Mouse (Mus musculus): ENCODE measurements at regions not wholly inside any gene's neighbourhood (a gene's known extent, or its start where the extent isn't known, plus 50 kb on each side); places are given as distances from the start of the nearest gene placed in this dataset.
A peak's percentile ranks its signal among the peaks of the same experiment; 100 is the strongest.

DNA sequence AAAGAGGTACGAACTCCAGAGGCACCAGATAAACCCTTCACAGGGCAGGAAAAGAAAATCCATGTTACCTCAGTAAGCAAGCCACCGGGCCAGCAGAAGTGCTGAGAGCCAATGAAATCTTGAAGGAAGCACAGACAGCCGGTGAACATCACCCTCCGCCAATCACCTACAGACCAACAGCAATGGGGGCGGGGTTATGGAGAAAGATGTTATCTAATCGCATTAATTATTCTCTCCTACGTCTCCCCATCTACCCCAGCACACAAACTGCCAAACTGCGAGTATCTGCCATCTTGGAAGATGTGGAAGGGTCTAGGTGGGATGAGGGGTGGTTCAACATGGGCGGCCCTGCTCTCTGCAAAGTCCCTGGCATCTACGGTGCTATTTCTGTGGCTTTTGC lies 68.6 kb upstream of the Slc44a3 start:
- Histone ChIP-seq H3K36me3 (no peaks in the 10 kb centered on the region), H3K4me3 (no peak overlapping the region), H3K27ac (replicated peaks) (no peak overlapping the region), H3K4me2 (no peak overlapping the region), H3K4me1 (peaks cover 11% of the 10 kb centered on the region), H3K9me3 (no peaks in the 10 kb centered on the region), H3K9ac (no peak overlapping the region), H3K27me3 (replicated peaks) (no peaks in the 10 kb centered on the region; the same call in 1 of the 2 replicates)
- ATAC-seq (ENCODE audit: extremely low read depth, insufficient number of reproducible peaks, low FRiP score, low TSS enrichment), result no peak
- WGBS, result 64% methylated on average over 10 of the region's 10 CpGs

DNA sequence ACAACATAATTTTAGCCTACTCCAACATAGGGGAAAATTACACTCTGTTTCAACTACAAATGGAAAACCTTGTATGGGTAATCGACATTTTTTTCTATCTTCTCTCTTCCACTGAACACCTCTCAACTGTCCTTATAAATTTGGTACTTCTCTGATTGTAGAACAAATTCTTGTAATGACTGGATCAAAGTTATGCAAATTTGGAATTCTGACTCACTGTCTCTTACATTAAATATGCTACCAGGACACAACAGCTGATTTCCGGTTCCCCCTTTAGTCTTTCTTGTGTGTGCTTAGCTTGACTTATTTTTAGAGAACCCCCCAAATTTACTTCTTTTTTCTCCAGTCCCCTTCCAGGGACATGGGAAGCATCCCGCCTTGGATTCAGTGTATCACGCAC lies 68.2 kb upstream of the Slc44a3 start:
- H3K9ac ChIP-seq, result no peak overlapping the region
- H3K4me2 ChIP-seq, result no peak overlapping the region
- H3K27ac ChIP-seq (replicated peaks), result no peak overlapping the region
- no peaks in the 10 kb centered on the region for H3K27me3 ChIP-seq (replicated peaks)
- H3K36me3 ChIP-seq, result no peaks in the 10 kb centered on the region
- ATAC-seq (ENCODE audit: extremely low read depth, insufficient number of reproducible peaks, low FRiP score, low TSS enrichment), result no peak
- peaks cover 11% of the 10 kb centered on the region for H3K4me1 ChIP-seq
- H3K4me3 ChIP-seq, result no peak overlapping the region
- 85% methylated on average over 4 of the region's 4 CpGs for WGBS
- no peaks in the 10 kb centered on the region for H3K9me3 ChIP-seq

DNA sequence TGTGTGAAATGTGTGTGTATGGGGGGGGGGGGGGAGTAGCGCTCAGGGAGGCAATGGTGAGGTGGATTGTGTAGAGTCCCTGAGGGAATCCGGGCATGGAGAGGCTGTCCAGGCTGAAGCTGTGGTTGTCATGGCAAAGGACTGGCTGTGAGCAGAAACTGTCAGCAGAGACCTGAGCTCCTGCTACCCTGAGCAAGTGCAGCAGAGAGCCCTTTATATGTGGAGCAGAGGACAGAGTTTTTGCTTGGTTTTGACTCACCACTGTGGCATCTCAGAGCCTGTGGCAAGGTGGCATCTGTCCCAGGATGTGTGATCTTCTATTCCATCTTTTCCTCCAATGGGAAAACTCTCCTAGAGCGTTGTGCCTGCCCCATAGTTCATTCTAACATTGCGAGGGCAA lies 65.8 kb upstream of the Slc44a3 start:
- Histone ChIP-seq H3K9ac (no peak overlapping the region), H3K4me2 (no peak overlapping the region), H3K9me3 (no peaks in the 10 kb centered on the region), H3K36me3 (no peaks in the 10 kb centered on the region), H3K4me1 (peaks cover 31% of the 10 kb centered on the region), H3K27me3 (replicated peaks) (no peaks in the 10 kb centered on the region), H3K4me3 (no peak overlapping the region), H3K27ac (replicated peaks) (no peak overlapping the region)
- ATAC-seq (ENCODE audit: extremely low read depth, insufficient number of reproducible peaks, low FRiP score, low TSS enrichment), result no peak
- WGBS, result 77% methylated on average over 4 of the region's 4 CpGs

DNA sequence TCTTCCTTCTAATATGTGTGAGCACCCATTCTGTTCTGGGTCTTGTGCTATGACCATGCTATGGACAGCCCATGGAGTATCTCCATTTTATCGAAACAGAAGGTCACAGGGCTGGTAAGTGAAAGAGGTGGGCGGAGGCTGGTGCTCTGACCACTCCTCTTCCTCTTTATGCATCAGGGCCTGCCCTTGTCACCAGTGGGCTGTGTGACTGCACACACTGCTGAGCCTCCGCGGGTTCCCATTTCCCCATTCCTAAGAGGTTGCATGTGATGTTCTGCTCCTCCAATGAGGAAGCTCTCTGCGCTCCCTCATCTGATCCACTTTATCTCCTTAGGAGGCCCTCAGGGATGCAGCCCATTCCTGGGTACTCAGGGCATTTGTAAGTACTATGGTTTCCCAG lies 65.0 kb upstream of the Slc44a3 start:
- no peak overlapping the region for H3K4me2 ChIP-seq
- no peak overlapping the region for H3K27ac ChIP-seq (replicated peaks)
- no peak overlapping the region for H3K4me3 ChIP-seq
- ATAC-seq (ENCODE audit: extremely low read depth, insufficient number of reproducible peaks, low FRiP score, low TSS enrichment), result no peak
- no peaks in the 10 kb centered on the region for H3K27me3 ChIP-seq (replicated peaks)
- H3K9me3 ChIP-seq, result no peaks in the 10 kb centered on the region
- no peaks in the 10 kb centered on the region for H3K36me3 ChIP-seq
- peaks cover 25% of the 10 kb centered on the region for H3K4me1 ChIP-seq
- WGBS, result 73% methylated on average over 5 of the region's 5 CpGs
- H3K9ac ChIP-seq, result no peak overlapping the region

- ATAC-seq (ENCODE audit: extremely low read depth, insufficient number of reproducible peaks, low FRiP score, low TSS enrichment), result no peak
- Histone ChIP-seq H3K4me3 (no peak overlapping the region), H3K9me3 (peaks cover 10% of the 10 kb centered on the region; the same call in 1 of the 2 replicates), H3K27ac (replicated peaks) (no peak overlapping the region), H3K36me3 (no peaks in the 10 kb centered on the region), H3K9ac (no peak overlapping the region), H3K4me1 (peaks cover 21% of the 10 kb centered on the region), H3K27me3 (replicated peaks) (no peaks in the 10 kb centered on the region), H3K4me2 (no peak overlapping the region)
- 37% methylated on average over 4 of the region's 4 CpGs for WGBS
These were observed 62.4 kb upstream of the Slc44a3 start for GRCm38 (mm10) chr3:121594580-121594979.

- H3K4me2 ChIP-seq, result no peak overlapping the region
- peaks cover 10% of the 10 kb centered on the region; the same call in 1 of the 2 replicates for H3K9me3 ChIP-seq
- ATAC-seq (ENCODE audit: extremely low read depth, insufficient number of reproducible peaks, low FRiP score, low TSS enrichment), result no peak
- H3K9ac ChIP-seq, result no peak overlapping the region
- H3K4me1 ChIP-seq, result peaks cover 30% of the 10 kb centered on the region
- H3K27ac ChIP-seq (replicated peaks), result no peak overlapping the region
- no peaks in the 10 kb centered on the region for H3K27me3 ChIP-seq (replicated peaks)
- H3K4me3 ChIP-seq, result no peak overlapping the region
- H3K36me3 ChIP-seq, result no peaks in the 10 kb centered on the region
- WGBS, result 38% methylated on average over 8 of the region's 8 CpGs
These were observed 61.5 kb upstream of the Slc44a3 start for GRCm38 (mm10) chr3:121593598-121594117.

GRCm38 (mm10) chr3:121593143-121593542 lies 60.9 kb upstream of the Slc44a3 start:
- H3K27ac ChIP-seq (replicated peaks), result no peak overlapping the region
- H3K27me3 ChIP-seq (replicated peaks), result no peaks in the 10 kb centered on the region
- no peaks in the 10 kb centered on the region for H3K36me3 ChIP-seq
- H3K4me1 ChIP-seq, result peaks cover 30% of the 10 kb centered on the region
- no peak overlapping the region for H3K9ac ChIP-seq
- WGBS, result 51% methylated on average over 4 of the region's 4 CpGs
- no peak overlapping the region for H3K4me2 ChIP-seq
- no peak for ATAC-seq (ENCODE audit: extremely low read depth, insufficient number of reproducible peaks, low FRiP score, low TSS enrichment)
- no peak overlapping the region for H3K4me3 ChIP-seq
- H3K9me3 ChIP-seq, result peaks cover 10% of the 10 kb centered on the region; the same call in 1 of the 2 replicates

GRCm38 (mm10) chr3:121589494-121589885 lies 57.3 kb upstream of the Slc44a3 start:
- H3K4me1 ChIP-seq, result peaks cover 28% of the 10 kb centered on the region
- no peak overlapping the region for H3K9ac ChIP-seq
- H3K36me3 ChIP-seq, result no peaks in the 10 kb centered on the region
- 81% methylated on average over 9 of the region's 9 CpGs for WGBS
- H3K4me2 ChIP-seq, result no peak overlapping the region
- no peak overlapping the region for H3K4me3 ChIP-seq
- peaks cover 10% of the 10 kb centered on the region; the same call in 1 of the 2 replicates for H3K9me3 ChIP-seq
- ATAC-seq (ENCODE audit: extremely low read depth, insufficient number of reproducible peaks, low FRiP score, low TSS enrichment), result no peak
- no peaks in the 10 kb centered on the region for H3K27me3 ChIP-seq (replicated peaks)
- peak overlapping the region; percentile 42; the same call in 1 of the 2 replicates for H3K27ac ChIP-seq (replicated peaks)

- Histone ChIP-seq H3K27ac (replicated peaks) (peak overlapping the region; percentile 42; the same call in 1 of the 2 replicates), H3K4me1 (peaks cover 28% of the 10 kb centered on the region), H3K4me3 (no peak overlapping the region), H3K9me3 (peaks cover 10% of the 10 kb centered on the region; the same call in 1 of the 2 replicates), H3K36me3 (no peaks in the 10 kb centered on the region), H3K9ac (no peak overlapping the region), H3K4me2 (peak overlapping the region; percentile 13; the same call in 1 of the 2 replicates), H3K27me3 (replicated peaks) (no peaks in the 10 kb centered on the region)
- peak; percentile 72; the same call in 1 of the 2 replicates for ATAC-seq (ENCODE audit: extremely low read depth, insufficient number of reproducible peaks, low FRiP score, low TSS enrichment)
- 34% methylated on average over 14 of the region's 14 CpGs for WGBS
These were observed 56.7 kb upstream of the Slc44a3 start for GRCm38 (mm10) chr3:121588737-121589493.

GRCm38 (mm10) chr3:121585306-121585705 lies 53.1 kb upstream of the Slc44a3 start:
- no peaks in the 10 kb centered on the region for H3K9me3 ChIP-seq
- H3K9ac ChIP-seq, result no peak overlapping the region
- H3K27me3 ChIP-seq (replicated peaks), result no peaks in the 10 kb centered on the region
- no peak overlapping the region for H3K27ac ChIP-seq (replicated peaks)
- H3K4me1 ChIP-seq, result peaks cover 22% of the 10 kb centered on the region
- ATAC-seq (ENCODE audit: extremely low read depth, insufficient number of reproducible peaks, low FRiP score, low TSS enrichment), result no peak
- H3K36me3 ChIP-seq, result no peaks in the 10 kb centered on the region
- 86% methylated on average over 5 of the region's 5 CpGs for WGBS
- H3K4me3 ChIP-seq, result no peak overlapping the region
- no peak overlapping the region for H3K4me2 ChIP-seq

DNA sequence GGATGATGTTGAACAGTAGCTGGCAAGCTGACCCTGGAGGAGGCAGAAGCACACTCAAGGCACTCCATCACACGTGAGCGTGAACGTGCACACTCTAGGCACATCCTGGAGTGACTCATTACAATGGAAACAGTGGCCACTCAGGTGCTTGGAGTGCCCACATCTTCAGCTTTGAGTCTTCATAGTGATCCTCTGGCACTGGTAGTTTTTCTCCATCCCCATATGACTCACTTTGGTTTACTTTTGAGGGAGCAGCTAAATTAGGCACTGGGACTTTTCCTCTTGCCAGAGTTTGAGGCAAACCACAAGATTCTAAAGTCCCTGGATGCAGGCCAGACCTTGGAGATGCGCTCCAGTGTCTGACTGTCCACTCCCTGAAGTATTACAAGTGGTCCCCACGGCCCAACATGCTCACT lies 52.5 kb upstream of the Slc44a3 start:
- Histone ChIP-seq H3K9me3 (no peaks in the 10 kb centered on the region), H3K4me1 (peaks cover 22% of the 10 kb centered on the region), H3K27me3 (replicated peaks) (no peaks in the 10 kb centered on the region), H3K4me2 (no peak overlapping the region), H3K27ac (replicated peaks) (no peak overlapping the region), H3K4me3 (no peak overlapping the region), H3K9ac (no peak overlapping the region), H3K36me3 (no peaks in the 10 kb centered on the region)
- WGBS, result 67% methylated on average over 5 of the region's 5 CpGs
- ATAC-seq (ENCODE audit: extremely low read depth, insufficient number of reproducible peaks, low FRiP score, low TSS enrichment), result no peak

DNA sequence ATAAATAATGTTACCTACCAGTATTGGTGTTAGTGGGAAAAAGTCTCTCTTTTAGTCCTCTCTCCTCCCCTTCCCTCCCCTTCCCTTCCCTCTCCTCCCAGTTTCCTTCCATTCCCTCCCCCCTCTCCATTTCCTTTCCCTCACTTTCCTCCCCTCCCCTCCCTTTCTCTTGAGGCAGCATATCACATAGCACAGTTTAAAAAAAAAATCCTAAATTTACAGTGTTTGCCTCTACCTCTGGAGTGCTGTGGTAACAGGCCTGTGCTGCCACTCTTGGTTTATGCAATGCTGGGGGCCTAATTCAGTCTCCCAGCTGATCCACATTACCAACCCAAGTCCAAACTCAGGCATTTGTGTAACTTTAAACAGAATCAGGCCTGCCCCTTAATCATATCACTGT lies 52.1 kb upstream of the Slc44a3 start:
- Histone ChIP-seq H3K4me1 (peaks cover 20% of the 10 kb centered on the region), H3K9me3 (no peaks in the 10 kb centered on the region), H3K27me3 (replicated peaks) (no peaks in the 10 kb centered on the region), H3K36me3 (no peaks in the 10 kb centered on the region), H3K4me3 (no peak overlapping the region), H3K27ac (replicated peaks) (no peak overlapping the region), H3K9ac (no peak overlapping the region), H3K4me2 (no peak overlapping the region)
- no peak for ATAC-seq (ENCODE audit: extremely low read depth, insufficient number of reproducible peaks, low FRiP score, low TSS enrichment)

All from heart, embryonic 13.5 days (tissue).